Mouse (Mus musculus) MEL (cell line): ENCODE results near the gene Tbc1d17. TPM values are rescaled to one million over a fixed set of nuclear protein-coding genes. Genes with fewer than 3 reads are reported as not detected.

Experiments used
- DNase-seq: peaks from one replicate; pipeline ENCODE4 v3.0.0; 2011; ENCODE audit warnings: low read depth, low spot score
- H3K27ac ChIP-seq: 2 replicates; pipeline ENCODE4 v1.5.1; 2012; ENCODE audit warnings: low read depth, mild to moderate bottlenecking, control low read depth, low read length, moderate library complexity; ENCODE audit not compliant: control insufficient read depth
- H3K27me3 ChIP-seq, 2 experiments: fragments of 150-350 bp in 1 of 2; sonication (generic) in 1 of 2; 2 replicates each; pipeline ENCODE4 v1.6.1; 2012; ENCODE audit warnings: low read length in 2 of 2, mild to moderate bottlenecking in 2 of 2, improper control_type of control experiment in 1 of 2, moderate library complexity in 1 of 2; ENCODE audit not compliant: insufficient read depth in 2 of 2, control insufficient read depth in 1 of 2
- H3K36me3 ChIP-seq, 2 experiments: 2 replicates each; pipeline ENCODE4 v1.6.1; 2012 to 2014; ENCODE audit warnings: low read length in 2 of 2, improper control_type of control experiment in 1 of 2, inconsistent platforms in 1 of 2, mild to moderate bottlenecking in 1 of 2; ENCODE audit not compliant: insufficient read depth in 2 of 2, control insufficient read depth in 1 of 2
- H3K4me1 ChIP-seq, 2 experiments: fragments of 150-350 bp in 1 of 2; sonication (generic) in 1 of 2; 2 replicates each; pipeline ENCODE4 v1.6.1; 2012; ENCODE audit warnings: low read length in 2 of 2, improper control_type of control experiment in 1 of 2, mild to moderate bottlenecking in 1 of 2; ENCODE audit not compliant: insufficient read depth in 2 of 2, control insufficient read depth in 1 of 2
- H3K4me3 ChIP-seq, 2 experiments: fragments of 150-350 bp in 1 of 2; sonication (generic) in 1 of 2; 2 replicates each; pipeline ENCODE4 v1.5.1; 2012; ENCODE audit warnings: low read depth in 2 of 2, low read length in 2 of 2, mild to moderate bottlenecking in 2 of 2, moderate library complexity in 2 of 2, control low read depth in 1 of 2, improper control_type of control experiment in 1 of 2; ENCODE audit not compliant: control insufficient read depth in 1 of 2, insufficient read depth in 1 of 2
- H3K79me2 ChIP-seq: 2 replicates; pipeline ENCODE4 v1.6.1; 2012; ENCODE audit warnings: mild to moderate bottlenecking, low read length, moderate library complexity; ENCODE audit not compliant: control insufficient read depth, poor library complexity, insufficient read depth
- H3K9ac ChIP-seq: 2 replicates; pipeline ENCODE4 v1.6.1; 2012; ENCODE audit warnings: low read depth, mild to moderate bottlenecking, control low read depth, low read length, moderate library complexity; ENCODE audit not compliant: control insufficient read depth, poor library complexity, severe bottlenecking
- H3K9me3 ChIP-seq: fragments of 150-350 bp; sonication (generic); replicated peaks from 2 replicates; pipeline ENCODE4 v1.6.1; 2012; ENCODE audit warnings: mild to moderate bottlenecking, low read length, improper control_type of control experiment, moderate library complexity; ENCODE audit not compliant: insufficient read depth
- BHLHE40 ChIP-seq: IDR thresholded peaks from 2 replicates; pipeline ENCODE4 v1.6.1; 2012; ENCODE audit warnings: low read depth, mild to moderate bottlenecking, inconsistent platforms, low read length, improper control_type of control experiment, borderline replicate concordance
- E2F4 ChIP-seq: IDR thresholded peaks from 2 replicates; pipeline ENCODE4 v1.6.1; 2011; ENCODE audit warnings: low read depth, low read length, improper control_type of control experiment, borderline replicate concordance
- ELF1 ChIP-seq: IDR thresholded peaks from 2 replicates; pipeline ENCODE4 v1.6.1; 2014; ENCODE audit warnings: low read depth, mild to moderate bottlenecking, inconsistent platforms, low read length, improper control_type of control experiment, moderate library complexity
- ETS1 ChIP-seq: IDR thresholded peaks from 2 replicates; pipeline ENCODE4 v1.6.1; 2012; ENCODE audit warnings: low read depth, mild to moderate bottlenecking, inconsistent platforms, low read length, improper control_type of control experiment, moderate library complexity
- GABPA ChIP-seq: IDR thresholded peaks from 2 replicates; pipeline ENCODE4 v1.6.1; 2012; ENCODE audit warnings: low read depth, mild to moderate bottlenecking, inconsistent platforms, low read length, improper control_type of control experiment, moderate library complexity
- GATA1 ChIP-seq: IDR thresholded peaks from 2 replicates; pipeline ENCODE4 v1.6.1; 2011; ENCODE audit warnings: low read depth, low read length, improper control_type of control experiment
- HCFC1 ChIP-seq: IDR thresholded peaks from 2 replicates; pipeline ENCODE4 v1.6.1; 2012; ENCODE audit warnings: low read depth, mild to moderate bottlenecking, inconsistent platforms, low read length, improper control_type of control experiment, moderate library complexity
- JUND ChIP-seq: IDR thresholded peaks from 2 replicates; pipeline ENCODE4 v1.6.1; 2011; ENCODE audit warnings: low read depth, mild to moderate bottlenecking, improper control_type of control experiment, low read length
- MAX ChIP-seq: IDR thresholded peaks from 2 replicates; pipeline ENCODE4 v1.6.1; 2011; ENCODE audit warnings: low read length, improper control_type of control experiment
- MAZ ChIP-seq: IDR thresholded peaks from 2 replicates; pipeline ENCODE4 v1.6.1; 2012; ENCODE audit warnings: low read depth, mild to moderate bottlenecking, inconsistent platforms, low read length, improper control_type of control experiment
- MEF2A ChIP-seq: IDR thresholded peaks from 2 replicates; pipeline ENCODE4 v1.6.1; 2014; ENCODE audit warnings: low read depth, mild to moderate bottlenecking, inconsistent platforms, low read length, improper control_type of control experiment; ENCODE audit not compliant: poor library complexity, insufficient replicate concordance, severe bottlenecking; ENCODE audit errors: extremely low read depth
- MXI1 ChIP-seq: IDR thresholded peaks from 2 replicates; pipeline ENCODE4 v1.6.1; 2011; ENCODE audit warnings: mild to moderate bottlenecking, low read depth, low read length, improper control_type of control experiment
- NRF1 ChIP-seq: IDR thresholded peaks from 2 replicates; pipeline ENCODE4 v1.6.1; 2014; ENCODE audit warnings: low read depth, mild to moderate bottlenecking, inconsistent platforms, low read length, improper control_type of control experiment, moderate library complexity; ENCODE audit not compliant: poor library complexity, insufficient read depth, severe bottlenecking
- POLR2A ChIP-seq, 2 experiments: IDR thresholded peaks; 2 replicates each; pipeline ENCODE4 v1.6.1; 2011 to 2012; ENCODE audit warnings: low read length in 2 of 2, mild to moderate bottlenecking in 2 of 2, control low read depth in 1 of 2, improper control_type of control experiment in 1 of 2, low read depth in 1 of 2, moderate library complexity in 1 of 2; ENCODE audit not compliant: control insufficient read depth in 1 of 2, insufficient read depth in 1 of 2, poor library complexity in 1 of 2
- POLR2AphosphoS2 ChIP-seq: IDR thresholded peaks from 2 replicates; pipeline ENCODE4 v1.6.1; 2011; ENCODE audit warnings: low read length, improper control_type of control experiment
- RAD21 ChIP-seq: IDR thresholded peaks from 2 replicates; pipeline ENCODE4 v1.6.1; 2011; ENCODE audit warnings: mild to moderate bottlenecking, low read depth, low read length, improper control_type of control experiment
- RCOR1 ChIP-seq: IDR thresholded peaks from 2 replicates; pipeline ENCODE4 v1.6.1; 2012; ENCODE audit warnings: low read depth, mild to moderate bottlenecking, inconsistent platforms, low read length, improper control_type of control experiment
- SMC3 ChIP-seq: IDR thresholded peaks from 2 replicates; pipeline ENCODE4 v1.6.1; 2011; ENCODE audit warnings: low read depth, low read length, improper control_type of control experiment
- TAL1 ChIP-seq: IDR thresholded peaks from 2 replicates; pipeline ENCODE4 v1.6.1; 2012; ENCODE audit warnings: mild to moderate bottlenecking, inconsistent platforms, low read length, moderate library complexity, mixed read lengths
- TBP ChIP-seq: IDR thresholded peaks from 2 replicates; pipeline ENCODE4 v1.8.0; 2011; ENCODE audit warnings: low read depth, low read length, improper control_type of control experiment
- USF1 ChIP-seq: IDR thresholded peaks from 2 replicates; pipeline ENCODE4 v1.6.1; 2014; ENCODE audit warnings: low read depth, mild to moderate bottlenecking, inconsistent platforms, low read length, improper control_type of control experiment, moderate library complexity
- ZC3H11A ChIP-seq: IDR thresholded peaks from 2 replicates; pipeline ENCODE4 v1.6.1; 2012; ENCODE audit warnings: low read depth, mild to moderate bottlenecking, inconsistent platforms, low read length, improper control_type of control experiment
- ZKSCAN1 ChIP-seq: IDR thresholded peaks from 2 replicates; pipeline ENCODE4 v1.6.1; 2012; ENCODE audit warnings: low read depth, mild to moderate bottlenecking, inconsistent platforms, low read length, improper control_type of control experiment, moderate library complexity
- ZNF384 ChIP-seq: IDR thresholded peaks from 2 replicates; pipeline ENCODE4 v1.6.1; 2012; ENCODE audit warnings: low read depth, mild to moderate bottlenecking, inconsistent platforms, low read length, improper control_type of control experiment
- polyA plus RNA-seq, 2 experiments: library from polyadenylated mRNA; stranded (reverse) in 1 of 2; unstranded in 1 of 2; fragments of >175 nt in 1 of 2; fragments of >200 nt in 1 of 2; gene quantifications; 2 replicates each; pipeline versions ENCODE4 v1.2.1 to v1.2.4; 2012; ENCODE audit warnings: low replicate concordance in 2 of 2, low read depth in 1 of 2; ENCODE audit not compliant: insufficient read length in 2 of 2, insufficient read depth in 1 of 2, missing spikeins in 1 of 2
- total RNA-seq: library from RNA; depleted of rRNA; stranded (reverse); fragments of 300-350 nt; gene quantifications from 2 replicates; pipeline ENCODE4 v1.2.3, GENCODE M21; 2012

The Tbc1d17 gene
- total and polyA plus RNA-seq, 3 experiments: 16.7 to 29.5 TPM; not detected in 1

GRCm38 (mm10) chr7:44819863-44820262 lies 29.0 kb downstream of the Tbc1d17 start:
- Histone ChIP-seq H3K79me2 (peaks cover 92% of the 10 kb centered on the region), H3K9ac (peak overlapping the region; percentile 97), H3K4me3 (peak overlapping the region; percentile 87 to 94), H3K9me3 (no peaks in the 10 kb centered on the region), H3K4me1 (peaks cover 39 to 56% of the 10 kb centered on the region in 2 experiments), H3K27me3 (no peaks in the 10 kb centered on the region), H3K27ac (peak overlapping the region; percentile 94), H3K36me3 (peaks cover 19 to 61% of the 10 kb centered on the region in 2 experiments)
- TF ChIP-seq MEF2A (no peak), MXI1 (peak; percentile 60; the same call in 1 of the 2 replicates)
- DNase-seq: no peak

- no peaks in the 10 kb centered on the region for H3K27me3 ChIP-seq
- H3K9ac ChIP-seq: peak overlapping the region; percentile 97
- TF ChIP-seq POLR2AphosphoS2 (peak; percentile 1; the same call in 1 of the 2 replicates), ZC3H11A (no peak), HCFC1 (no peak), JUND (no peak)
- peak overlapping the region; percentile 94 for H3K27ac ChIP-seq
- H3K36me3 ChIP-seq: peaks cover 19 to 64% of the 10 kb centered on the region in 2 experiments
- H3K9me3 ChIP-seq: no peaks in the 10 kb centered on the region
- peak overlapping the region; percentile 87 to 94 for H3K4me3 ChIP-seq
- H3K4me1 ChIP-seq: peaks cover 39 to 58% of the 10 kb centered on the region in 2 experiments
- peaks cover 88% of the 10 kb centered on the region for H3K79me2 ChIP-seq
- DNase-seq: no peak
Measured at GRCm38 (mm10) chr7:44819391-44819790, 29.5 kb downstream of the Tbc1d17 start.

GRCm38 (mm10) chr7:44818751-44819235 lies 30.1 kb downstream of the Tbc1d17 start:
- H3K36me3 ChIP-seq: peaks cover 16 to 60% of the 10 kb centered on the region in 2 experiments
- H3K79me2 ChIP-seq: peaks cover 82% of the 10 kb centered on the region
- H3K4me3 ChIP-seq: peak overlapping the region; percentile 87 to 94
- H3K9me3 ChIP-seq: no peaks in the 10 kb centered on the region
- peak overlapping the region; percentile 94 for H3K27ac ChIP-seq
- H3K9ac ChIP-seq: peak overlapping the region; percentile 97
- no peaks in the 10 kb centered on the region for H3K27me3 ChIP-seq
- peaks cover 34 to 61% of the 10 kb centered on the region in 2 experiments for H3K4me1 ChIP-seq
- peak; percentile 82 for DNase-seq
- TF ChIP-seq GABPA (no peak), ZNF384 (0 out of 2 replicates have a peak, but pooled peaks have one; percentile 35), POLR2AphosphoS2 (peak; percentile 56; the same call in 1 of the 2 replicates), USF1 (no peak), HCFC1 (peak; percentile 76), TAL1 (no peak), POLR2A (IDR thresholded peaks at IDR 0.05; ENCODE audit: control insufficient read depth in 1 of 2, insufficient read depth in 1 of 2, low read depth in 1 of 2, low read length in 2 of 2, poor library complexity in 1 of 2) (peak; percentile 46 to 56; a peak in 2 of 4 replicates), SMC3 (no peak), RAD21 (no peak), ZC3H11A (no peak), BHLHE40 (peak; percentile 44; the same call in 1 of the 2 replicates), MAX (peak; percentile 66), MXI1 (peak; percentile 95), ETS1 (peak; percentile 56; the same call in 1 of the 2 replicates), RCOR1 (peak; percentile 59), MEF2A (no peak), MAZ (peak; percentile 92; the same call in 1 of the 2 replicates), TBP (peak; percentile 71; the same call in 1 of the 2 replicates), ELF1 (peak; percentile 55; the same call in 1 of the 2 replicates), ZKSCAN1 (no peak), GATA1 (no peak), E2F4 (peak; percentile 68; the same call in 1 of the 2 replicates), NRF1 (peak; percentile 53; the same call in 1 of the 2 replicates)
